Mouse (Mus musculus) regulatory T cell (primary cell): Measurements from ENCODE around the gene Erg28.

Experiments
- in situ Hi-C: fragments of 300-600 bp; cut with MboI, MseI; formaldehyde crosslinking; loops from one replicate; pipeline ENCODE4 v1.15.1; 2025; ENCODE audit warnings: high pct_unique_total_duplicates

The Erg28 gene

DNA sequence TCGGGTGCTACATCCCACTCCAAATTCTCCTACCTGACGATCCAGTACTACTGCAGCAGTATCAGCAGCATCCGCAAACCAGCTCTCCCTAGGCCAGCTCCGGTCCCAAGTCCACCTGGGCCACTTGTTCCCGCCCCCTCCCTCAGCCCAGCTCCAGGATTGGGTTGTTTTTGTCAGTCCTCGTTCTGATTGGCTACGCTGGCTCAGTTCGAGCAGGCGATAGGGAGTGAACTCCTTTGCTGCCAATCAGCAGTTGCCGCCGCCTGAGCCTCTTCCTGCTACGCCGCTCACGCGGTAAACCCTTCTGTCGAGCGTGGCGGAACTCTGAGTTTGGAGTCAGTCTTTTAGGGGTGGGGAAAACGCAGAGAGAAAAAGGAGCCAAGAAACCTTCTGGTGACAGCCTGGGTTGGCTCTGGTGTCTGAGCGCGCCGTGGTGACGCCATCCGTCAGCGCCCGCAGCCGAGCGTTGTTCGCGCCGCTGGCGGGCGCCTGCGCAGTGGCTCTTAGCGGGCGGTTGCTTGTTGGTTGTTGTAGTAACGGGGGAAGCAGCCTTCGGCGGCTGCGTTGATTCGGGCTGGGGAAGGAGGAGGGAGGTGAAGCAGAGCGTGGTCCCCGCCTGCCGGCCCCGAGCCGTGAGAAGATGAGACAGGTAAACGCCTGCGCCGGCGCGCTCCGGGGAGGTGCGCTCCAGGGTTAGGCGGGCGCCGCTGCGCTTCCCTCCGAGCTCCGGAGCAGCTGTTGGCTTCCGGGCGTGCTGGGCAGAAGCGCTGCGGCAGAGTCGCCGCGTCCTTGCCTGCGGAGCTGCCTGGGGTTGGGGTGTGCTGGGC is at the start of gene Erg28, which contains the start of gene Ttll5:
Gene Erg28, minus strand, starts transcription at position 113 of the 827 bp plus-strand sequence.
Gene Ttll5, plus strand, starts transcription at position 222 of the 827 bp plus-strand sequence.
- in situ Hi-C loops, result loop anchor here (5.0 kb wide), 1 partner anchor 137 kb away; the partner anchor contains the start of gene Batf

DNA sequence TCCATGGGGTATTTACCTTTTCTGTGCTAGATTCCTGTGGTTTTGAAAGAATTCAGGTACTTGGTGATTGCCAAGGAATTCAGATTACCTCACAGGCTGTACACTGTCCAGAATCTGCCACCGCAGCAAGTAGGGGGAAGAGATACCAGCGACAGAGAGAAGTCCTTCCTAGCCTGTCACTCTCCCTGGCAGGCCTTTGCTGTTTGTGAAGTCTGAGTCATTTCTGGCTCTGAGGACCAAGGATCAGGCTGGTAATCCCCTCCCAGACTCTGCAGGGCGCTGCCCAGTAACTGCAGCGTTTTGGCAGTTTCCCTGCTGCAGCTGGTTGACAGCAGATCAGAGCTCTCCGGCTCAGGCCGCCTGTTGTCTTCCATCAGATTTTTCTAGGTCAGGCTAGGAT is 45.1 kb upstream of the Erg28 start:
- in situ Hi-C loops, result no loop called here

DNA sequence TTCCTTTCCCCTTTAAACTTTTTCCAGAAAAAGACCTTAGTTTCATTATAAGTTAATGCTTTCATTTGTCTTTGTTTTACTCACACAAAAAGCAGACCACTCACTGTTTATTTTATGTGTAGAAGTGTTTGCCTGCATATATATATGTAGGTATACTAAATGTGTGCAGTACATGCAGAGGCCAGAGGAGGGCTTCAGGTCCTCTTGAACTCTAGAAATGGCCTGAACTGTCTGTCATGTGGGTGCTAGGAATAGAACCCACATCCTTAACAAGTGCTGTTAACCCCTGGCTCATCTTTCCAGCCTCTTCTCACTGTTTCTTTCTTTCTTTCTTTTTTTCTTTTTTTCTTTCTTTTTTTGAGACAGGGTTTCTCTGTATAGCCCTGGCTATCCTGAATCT is 42.8 kb upstream of the Erg28 start:
- in situ Hi-C loops, result no loop called here

DNA sequence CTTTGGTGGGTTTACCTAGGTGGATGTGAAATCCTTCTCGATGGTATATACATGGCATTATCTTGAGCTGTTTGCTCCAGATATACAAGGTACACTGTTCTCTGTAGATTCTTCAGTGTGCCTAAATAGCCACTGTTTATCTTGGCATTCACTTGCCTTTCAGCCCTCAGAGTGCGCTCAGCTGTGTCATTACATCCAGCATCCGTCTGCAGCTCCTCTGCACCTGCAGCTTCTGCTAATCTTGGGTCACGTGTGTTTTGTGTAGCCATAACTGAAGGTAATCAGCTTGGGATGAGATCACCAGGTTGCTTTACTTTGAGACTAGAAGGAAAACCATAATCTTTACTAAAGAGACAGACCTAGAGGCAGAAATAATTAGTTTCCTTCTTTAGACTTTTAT is 42.3 kb upstream of the Erg28 start:
- in situ Hi-C loops, result no loop called here

DNA sequence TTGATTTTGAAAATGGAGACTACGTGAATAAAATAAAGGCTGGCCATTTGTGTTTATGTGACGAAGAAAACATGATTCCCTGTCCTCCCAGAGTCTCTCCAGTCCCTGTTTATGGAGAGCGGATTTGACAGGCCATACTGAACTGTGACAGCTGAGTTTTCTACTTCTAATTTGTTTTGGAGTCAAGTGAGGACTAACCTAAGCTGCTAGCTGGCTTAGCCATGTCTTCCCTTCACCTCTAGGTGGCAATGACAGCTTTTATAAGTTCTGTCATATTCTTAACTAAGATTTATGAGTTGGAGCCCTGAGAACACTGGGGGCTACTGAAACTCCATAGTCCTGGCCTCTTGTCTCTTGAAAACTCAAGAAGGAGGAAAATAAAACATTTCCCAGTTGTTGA is 41.2 kb upstream of the Erg28 start:
- in situ Hi-C loops, result no loop called here

DNA sequence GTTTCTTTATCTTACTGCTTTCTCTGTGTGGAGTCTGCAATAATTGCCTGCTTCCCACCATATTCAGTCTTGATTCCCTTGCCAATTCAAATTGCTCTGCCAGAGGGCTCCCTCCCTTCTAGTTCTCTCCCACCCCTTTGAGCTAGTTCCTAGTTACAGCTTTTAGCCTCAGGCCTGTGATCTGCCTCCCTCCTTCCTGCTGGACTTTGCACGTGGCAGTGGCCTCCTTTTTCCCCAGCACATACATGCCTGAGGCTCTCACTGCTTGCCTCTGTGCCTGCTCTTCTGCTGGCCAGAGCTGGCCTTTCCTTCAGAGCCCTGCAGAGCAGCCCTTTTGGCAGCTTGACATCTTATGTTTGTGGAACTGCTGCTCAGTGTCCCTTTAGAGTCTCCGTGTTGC is 38.2 kb upstream of the Erg28 start:
- in situ Hi-C loops, result no loop called here

DNA sequence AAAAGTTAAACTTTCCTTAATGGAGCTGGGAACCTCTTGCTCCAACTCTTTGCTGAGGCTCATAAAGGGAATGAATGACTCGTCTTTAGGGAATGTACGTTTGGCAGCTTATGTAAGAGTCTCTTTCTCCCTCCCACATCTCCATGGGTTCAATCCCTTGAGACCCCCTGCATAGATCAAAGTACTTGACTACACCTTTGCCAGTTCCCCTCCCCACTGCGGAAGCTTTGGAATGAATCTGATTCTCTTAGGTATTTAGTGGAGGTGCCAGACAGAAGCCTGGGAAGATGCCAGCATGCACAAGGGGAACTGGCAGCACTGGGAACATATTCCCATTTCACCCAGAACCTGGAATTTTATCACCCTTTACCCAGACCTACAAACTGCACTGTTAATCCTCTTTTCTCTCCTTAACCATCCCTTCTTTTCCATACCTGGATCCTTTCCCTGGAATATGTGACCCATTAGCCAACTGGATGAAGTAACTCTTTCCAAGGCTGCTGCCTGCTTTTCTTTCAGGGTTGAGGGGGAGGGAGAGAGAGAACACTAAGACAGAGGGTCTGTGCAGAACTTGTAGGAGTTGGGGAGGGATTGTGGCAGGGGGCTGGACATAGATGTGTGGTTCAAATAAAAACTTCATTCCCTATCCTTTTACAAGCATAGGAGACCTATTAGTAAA is 35.3 kb upstream of the Erg28 start:
- in situ Hi-C loops, result no loop called here

DNA sequence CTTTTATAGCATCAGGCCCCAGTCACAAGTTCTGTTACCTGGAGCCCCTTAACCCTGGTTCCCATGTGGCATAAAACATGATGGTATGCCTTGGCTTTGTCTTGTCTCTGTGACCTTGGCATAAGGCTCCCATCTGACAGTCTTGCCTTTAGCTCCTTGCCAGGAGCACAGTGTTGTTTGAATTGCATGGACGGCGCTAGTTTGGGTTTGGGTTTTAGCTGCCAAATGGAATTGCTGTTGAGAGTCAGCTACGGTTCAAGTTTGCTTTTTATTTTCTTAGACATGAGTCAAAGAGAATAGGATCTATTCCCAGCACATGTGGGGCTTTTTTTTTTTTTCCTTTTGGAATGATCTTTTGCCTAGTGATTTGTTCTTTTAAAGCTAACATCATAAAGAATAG is 34.8 kb upstream of the Erg28 start:
- in situ Hi-C loops, result no loop called here

DNA sequence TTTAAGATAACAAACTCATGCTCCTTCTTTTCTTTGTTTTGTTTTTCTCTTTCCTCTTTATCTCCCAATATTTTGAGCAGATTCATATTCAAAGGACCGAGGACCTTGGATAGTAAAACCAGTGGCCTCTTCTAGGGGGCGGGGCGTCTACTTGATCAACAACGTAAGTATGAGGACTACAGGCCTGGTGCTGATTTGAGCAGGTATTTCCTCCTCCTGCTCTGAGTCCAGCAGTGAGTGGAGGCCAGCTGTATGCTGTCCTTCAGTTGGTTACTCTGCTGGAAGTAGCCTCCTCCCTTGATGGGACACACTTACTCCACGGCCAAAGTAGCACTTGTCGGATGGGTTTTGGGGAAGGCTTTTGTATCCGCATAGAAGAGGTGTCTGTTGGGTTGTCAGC is 33.0 kb upstream of the Erg28 start:
- in situ Hi-C loops, result no loop called here

DNA sequence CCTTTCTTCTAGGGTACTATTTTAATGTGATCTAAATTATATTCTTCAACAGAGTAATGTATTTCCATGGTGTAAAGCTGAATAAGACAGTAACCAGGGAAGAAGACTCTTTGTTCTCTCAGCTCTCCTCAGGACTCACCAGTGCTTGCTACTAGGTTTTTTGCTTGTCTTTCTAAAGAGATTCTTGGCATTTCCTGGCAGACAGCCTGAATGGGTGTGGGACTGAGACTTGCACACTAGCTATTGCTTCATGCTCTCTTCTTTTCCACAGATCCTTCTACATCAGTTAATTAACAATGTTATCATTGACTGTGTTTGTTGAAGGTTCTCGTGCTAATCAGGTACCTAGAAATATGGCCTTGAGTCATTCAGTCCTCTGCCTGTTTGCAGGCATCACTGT is 29.9 kb upstream of the Erg28 start:
- in situ Hi-C loops, result no loop called here

DNA sequence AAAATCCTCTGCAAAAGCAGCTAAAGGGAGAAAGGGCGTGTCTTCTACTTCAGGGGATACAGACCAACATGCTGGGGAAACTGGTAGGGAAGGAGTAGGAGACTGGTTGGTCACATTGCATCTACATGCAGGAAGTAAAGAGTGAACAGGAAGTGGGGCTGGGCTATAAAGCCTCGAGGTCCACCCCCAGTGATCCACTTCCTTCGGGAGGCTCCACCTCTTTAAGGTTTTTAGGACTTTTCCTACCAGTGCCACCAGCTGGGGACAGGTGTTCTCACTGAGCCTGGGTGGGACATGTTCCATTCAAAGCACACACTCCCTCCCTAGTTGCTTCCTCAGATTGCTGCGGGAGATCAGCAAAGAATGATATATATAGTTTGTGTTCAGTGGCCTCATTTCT is 29.5 kb upstream of the Erg28 start:
- in situ Hi-C loops, result no loop called here

DNA sequence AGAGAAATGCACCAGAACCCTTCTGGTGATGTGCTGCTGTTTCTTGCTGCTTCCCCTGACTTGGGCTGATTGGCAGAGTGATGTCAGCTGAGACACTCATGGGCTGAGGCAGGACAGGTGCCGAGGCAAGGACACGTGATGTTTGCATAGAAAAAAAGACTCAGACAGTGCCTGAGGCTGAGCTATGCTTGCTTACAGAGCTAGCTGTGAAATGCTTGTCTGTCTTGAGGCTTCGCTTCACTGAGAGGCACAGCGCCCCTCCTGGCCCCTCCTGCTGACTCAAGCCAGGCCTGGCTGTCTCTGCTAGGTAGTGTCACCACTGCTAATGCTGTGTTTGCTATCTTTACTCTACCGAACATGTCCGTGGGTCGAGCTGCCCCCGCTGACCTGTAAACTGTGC is 26.3 kb upstream of the Erg28 start:
- in situ Hi-C loops, result no loop called here

DNA sequence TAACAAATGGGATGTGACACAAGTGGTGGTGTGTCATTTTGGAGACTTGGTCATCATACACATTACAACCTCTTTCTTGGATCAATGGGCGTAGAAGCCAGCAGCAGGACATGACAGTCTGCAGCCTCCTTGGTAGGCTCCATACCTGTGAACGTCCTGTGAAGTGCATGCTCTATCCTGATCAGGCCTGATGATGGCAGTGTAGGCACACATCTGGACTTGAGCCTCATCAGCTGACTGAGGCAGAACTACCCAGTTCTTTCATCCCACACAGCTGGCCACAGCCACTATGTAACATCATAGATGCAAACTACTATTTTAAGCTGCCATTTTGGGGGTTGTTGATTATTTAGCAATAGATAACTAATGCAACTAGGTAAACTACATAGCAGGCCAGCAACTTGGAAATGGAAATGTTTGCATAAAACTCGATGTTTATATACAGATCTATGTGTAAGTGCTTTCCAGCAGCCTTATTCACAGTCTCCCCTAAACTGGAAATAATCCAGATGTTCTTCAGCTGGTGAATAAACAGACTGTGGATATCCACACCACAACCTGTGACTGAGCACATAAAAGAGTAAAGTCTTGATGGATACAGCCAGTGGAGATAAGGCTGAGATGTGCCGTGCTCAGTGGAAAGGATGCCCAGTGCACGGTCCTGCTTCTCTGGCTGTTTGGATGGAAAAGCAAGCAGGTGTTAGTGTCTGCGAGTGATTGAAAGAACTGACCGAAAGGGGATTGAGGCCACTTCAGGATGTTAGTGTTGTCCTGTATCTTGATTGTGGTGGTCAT is 24.0 kb upstream of the Erg28 start:
- in situ Hi-C loops, result loop anchor here (10.0 kb wide), 1 partner anchor 226 kb away; the partner anchor contains the start of gene Tgfb3

DNA sequence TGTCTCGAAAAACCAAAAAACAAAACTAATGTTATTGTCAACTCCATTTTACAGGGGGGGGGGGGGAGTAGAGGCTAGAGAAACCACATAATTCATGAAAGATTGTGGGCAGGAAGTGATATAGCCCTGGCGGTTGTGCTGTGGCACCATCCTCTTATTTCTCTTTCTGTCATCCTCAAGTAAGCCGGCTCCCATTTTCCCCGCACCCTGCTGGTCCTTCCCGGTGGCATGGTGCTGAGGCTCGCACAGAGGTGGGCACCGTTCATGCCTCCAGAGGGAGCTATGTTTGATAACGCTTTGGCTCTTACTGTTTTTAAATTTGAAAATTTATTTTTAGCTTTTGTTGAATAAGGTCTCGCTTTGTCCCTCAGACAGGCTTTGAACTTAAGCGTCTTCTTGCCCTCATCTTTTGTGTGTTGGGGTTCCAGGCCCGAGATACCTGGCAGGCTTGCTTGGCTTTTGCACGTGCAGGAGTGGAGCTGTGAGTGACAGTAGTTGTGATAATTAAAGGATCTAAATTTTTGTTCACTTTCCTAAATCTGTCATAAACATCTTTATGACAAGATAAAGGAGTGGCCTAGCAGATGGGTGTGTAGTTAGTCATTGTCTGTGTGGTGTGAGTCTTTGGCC is 15.1 kb upstream of the Erg28 start:
- in situ Hi-C loops, result no loop called here

DNA sequence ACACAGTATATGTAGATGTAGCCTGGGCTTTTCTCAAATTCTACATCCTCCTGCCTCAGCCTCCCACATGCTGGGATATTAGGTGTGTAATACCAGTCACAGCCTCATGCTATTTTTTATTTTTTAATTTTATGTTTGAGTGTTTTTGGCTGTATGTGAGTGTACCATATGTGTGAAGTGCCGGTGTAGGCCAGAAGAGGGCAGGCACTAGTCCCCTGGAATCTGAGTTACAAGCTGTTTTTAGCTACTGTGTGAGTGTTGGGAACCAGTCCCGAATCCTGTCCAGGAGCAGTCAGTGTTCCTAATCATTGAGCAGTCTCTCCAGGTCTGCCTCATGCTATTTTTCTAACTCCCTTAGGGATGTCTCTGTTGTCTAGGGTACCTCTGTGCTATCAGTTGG is 13.4 kb upstream of the Erg28 start:
- in situ Hi-C loops, result no loop called here

DNA sequence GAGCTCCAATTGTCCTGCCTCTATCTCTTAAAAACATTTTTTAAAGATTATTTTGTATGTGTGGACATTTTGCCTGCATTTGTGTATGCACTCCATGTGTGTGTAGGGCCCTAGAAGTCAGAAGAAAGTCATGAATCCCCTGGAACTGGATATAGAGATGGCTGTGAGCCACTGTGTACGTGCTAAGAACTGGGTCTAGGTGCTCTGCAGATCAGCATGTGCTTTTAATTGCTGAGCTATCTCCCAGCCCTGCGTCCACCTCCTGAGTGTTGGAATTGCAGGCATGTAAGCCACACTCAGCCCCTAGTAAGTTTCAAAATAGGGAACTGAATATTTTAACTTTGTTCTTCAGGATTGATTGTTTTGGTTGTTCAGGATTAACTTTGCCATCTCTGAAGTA is 10.2 kb upstream of the Erg28 start:
- in situ Hi-C loops, result no loop called here

DNA sequence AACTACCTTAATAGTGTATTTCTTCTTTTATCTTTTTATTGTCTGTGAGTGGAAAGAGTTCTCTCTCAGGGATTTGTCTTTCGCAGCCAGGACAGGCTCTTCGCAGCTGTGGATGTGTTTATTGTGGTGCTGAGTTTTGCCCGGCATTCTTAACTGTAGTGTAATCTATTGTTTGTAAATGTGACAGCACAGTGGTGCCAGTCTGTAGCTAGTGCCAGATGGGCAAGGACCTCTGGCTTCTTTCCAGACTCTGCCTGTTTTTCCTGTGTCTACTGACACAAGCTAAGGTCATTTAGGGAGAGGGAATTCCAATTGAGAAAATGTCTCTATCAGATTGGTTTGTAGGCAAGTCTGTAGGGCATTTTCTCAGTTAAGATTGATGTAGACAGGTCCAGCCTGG is 6.3 kb upstream of the Erg28 start:
- in situ Hi-C loops, result no loop called here

DNA sequence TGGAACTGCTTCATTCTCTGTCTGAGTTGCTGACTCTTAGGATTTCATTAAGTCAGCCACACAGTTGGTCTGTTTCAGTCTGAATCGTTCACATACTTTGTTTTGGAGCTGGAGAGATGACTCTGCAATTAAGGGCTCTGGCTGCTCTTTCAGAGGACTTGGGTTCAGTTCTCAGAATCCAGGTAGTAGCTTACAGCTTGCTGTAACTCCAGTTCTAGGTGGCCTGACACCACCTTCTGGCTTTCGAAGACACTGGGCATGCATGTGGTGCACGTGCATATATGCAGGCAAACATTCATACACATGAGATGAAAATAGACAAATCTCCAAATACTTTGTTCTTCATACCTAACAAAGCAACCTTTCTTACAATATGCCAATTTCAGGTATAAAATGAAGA is 5.5 kb upstream of the Erg28 start:
- in situ Hi-C loops, result no loop called here

DNA sequence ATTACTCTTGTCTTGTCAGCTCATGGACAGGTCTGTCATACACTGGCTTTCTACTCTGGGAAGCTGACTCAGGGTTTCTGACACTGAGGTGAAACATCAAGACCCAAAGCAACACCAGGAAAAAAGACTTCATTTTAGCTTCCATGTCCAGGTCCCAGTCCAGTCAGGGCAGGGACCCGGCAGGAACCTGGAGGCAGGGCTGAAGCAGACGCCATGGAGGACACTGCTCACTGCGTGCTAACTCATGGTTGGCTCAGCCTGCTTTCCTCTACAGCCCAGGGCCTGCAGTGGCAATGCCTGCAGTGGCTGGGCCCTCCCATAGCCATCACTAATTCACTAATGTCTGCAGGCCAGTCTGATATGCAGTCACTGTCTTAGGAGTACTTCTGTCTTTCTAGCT is 4.5 kb upstream of the Erg28 start:
- in situ Hi-C loops, result no loop called here

DNA sequence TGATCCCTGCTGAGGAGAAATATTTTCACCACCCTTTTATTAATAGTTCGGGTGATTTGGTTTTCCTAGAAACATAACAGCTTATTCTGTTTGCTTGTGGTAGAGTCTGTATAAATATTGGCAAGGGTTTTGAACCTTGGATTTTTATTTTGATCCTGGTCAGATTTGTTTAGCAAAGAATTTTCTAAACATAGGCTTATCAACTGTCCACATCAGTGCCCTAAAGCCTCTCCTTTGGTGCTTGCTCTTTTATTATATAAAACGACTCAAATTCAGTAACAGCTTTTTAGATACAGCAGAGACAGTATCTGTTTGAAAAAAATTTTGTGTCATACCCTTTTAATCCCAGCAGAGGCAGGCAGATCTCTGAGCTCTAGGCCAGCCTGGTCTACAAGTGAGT is 1.5 kb upstream of the Erg28 start:
- in situ Hi-C loops, result no loop called here

DNA sequence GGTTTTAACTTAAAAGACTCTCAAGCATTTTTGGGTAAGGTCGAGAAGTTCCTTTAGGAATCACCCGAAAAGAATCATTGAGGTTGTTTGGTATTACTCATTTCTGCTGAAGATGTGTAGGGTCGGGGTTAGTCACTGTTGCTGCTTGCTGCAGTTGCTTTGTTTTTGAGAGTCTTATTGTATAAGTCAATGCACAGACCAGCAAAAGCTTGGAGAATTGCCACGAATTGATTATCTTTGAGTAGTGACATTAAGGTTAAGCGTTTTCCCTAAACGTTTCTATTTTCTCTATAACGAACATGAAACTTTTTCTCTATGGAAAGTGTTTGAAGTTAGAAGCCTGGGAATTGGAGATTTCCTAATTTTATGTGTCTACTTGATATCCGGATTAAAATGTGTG is 1.0 kb upstream of the Erg28 start:
- in situ Hi-C loops, result no loop called here

DNA sequence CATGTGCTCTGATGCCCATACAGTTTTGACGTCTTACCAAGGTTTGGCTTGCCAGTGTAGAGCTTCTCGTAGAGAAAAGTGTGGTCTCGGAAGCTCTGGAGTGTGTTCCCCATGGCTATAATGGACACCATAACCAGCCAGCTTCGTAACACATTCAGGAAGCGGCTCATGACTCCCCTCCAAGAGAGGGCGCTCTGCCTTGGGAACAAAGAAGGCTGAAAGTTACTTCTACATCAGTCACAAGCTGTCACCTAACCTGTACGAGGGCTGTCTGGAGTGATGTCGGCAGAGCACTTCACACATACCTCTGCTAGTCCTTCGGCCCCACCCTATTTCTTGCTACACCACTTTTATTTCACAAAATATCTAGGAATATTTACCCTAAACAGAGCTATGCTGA is 2.3 kb downstream of the Erg28 start:
- in situ Hi-C loops, result loop anchor here (5.0 kb wide), 1 partner anchor 135 kb away; the partner anchor contains the start of gene Batf
